Mouse (Mus musculus) limb, embryonic 13.5 days (tissue): Measurements from ENCODE around the gene Cpm. TPM values are rescaled to one million over a fixed set of nuclear protein-coding genes. Genes with fewer than 3 reads are reported as not detected.
"Not testable (repeated sequence)": the region's sequence is repeated elsewhere in the genome, so short reads cannot be mapped to it uniquely, and the experiment has no call there.

Experiments
- ATAC-seq: fragments of 200-750 bp; cut with Nextera tagmentation; 2 replicates; pipeline ENCODE4 v1.8.0; 2017; ENCODE audit warnings: low read depth, moderate number of reproducible peaks, moderate TSS enrichment; ENCODE audit not compliant: low FRiP score
- H3K27ac ChIP-seq: fragments of 300-500 bp; sonication (generic); 2 replicates; pipeline ENCODE4 v1.5.1; 2015; ENCODE audit warnings: inconsistent platforms, mild to moderate bottlenecking, moderate library complexity
- H3K27me3 ChIP-seq: fragments of 300-500 bp; sonication (generic); 2 replicates; pipeline ENCODE4 v1.6.1; 2015; ENCODE audit warnings: mild to moderate bottlenecking, inconsistent platforms
- H3K36me3 ChIP-seq: fragments of 300-500 bp; sonication (generic); 2 replicates; pipeline ENCODE4 v1.6.1; 2015; ENCODE audit warnings: inconsistent platforms, mild to moderate bottlenecking, moderate library complexity
- H3K4me1 ChIP-seq: fragments of 300-500 bp; sonication (generic); 2 replicates; pipeline ENCODE4 v1.6.1; 2015; ENCODE audit warnings: inconsistent platforms
- H3K4me2 ChIP-seq: fragments of 300-500 bp; sonication (generic); replicated peaks from 2 replicates; pipeline ENCODE4 v1.6.1; 2015; ENCODE audit warnings: inconsistent platforms, mild to moderate bottlenecking, moderate library complexity
- H3K4me3 ChIP-seq: fragments of 300-500 bp; sonication (generic); 2 replicates; pipeline ENCODE4 v1.5.1; 2015; ENCODE audit warnings: moderate library complexity, mild to moderate bottlenecking, inconsistent platforms
- H3K9ac ChIP-seq: fragments of 300-500 bp; sonication (generic); 2 replicates; pipeline ENCODE4 v1.6.1; 2015; ENCODE audit warnings: mild to moderate bottlenecking, inconsistent platforms
- H3K9me3 ChIP-seq: fragments of 300-500 bp; sonication (generic); 2 replicates; pipeline ENCODE4 v1.6.1; 2016; ENCODE audit warnings: inconsistent platforms
- WGBS: fragments of 180-500 bp; shearing (Covaris S2); methylation state at CpG from one replicate; pipeline ENCODE4 v1.1.7; 2015; 5-methylcytosine and 5-hydroxymethylcytosine counted together
- polyA plus RNA-seq: library from polyadenylated mRNA; unstranded; fragments of >200 nt; fragmentation: Nextera tagmentation; extraction: Ambion mirVana; gene quantifications from 2 replicates; pipeline ENCODE4 v1.2.1, GENCODE M21; 2015

The Cpm gene
- polyA plus RNA-seq, 1 experiment from 2014 or later, result 42.8 TPM

- Histone ChIP-seq H3K36me3 (no peaks in the 10 kb centered on the region), H3K4me1 (no peaks in the 10 kb centered on the region), H3K4me2 (no peak overlapping the region), H3K27me3 (no peaks in the 10 kb centered on the region), H3K9ac (no peak overlapping the region), H3K9me3 (no peaks in the 10 kb centered on the region), H3K4me3 (no peak overlapping the region), H3K27ac (no peak overlapping the region)
- no peak for ATAC-seq
- WGBS, result 94% methylated on average over 2 of the region's 2 CpGs
Measured at GRCm38 (mm10) chr10:117610794-117611384, 18.4 kb upstream of the Cpm start.

- Histone ChIP-seq H3K36me3 (no peaks in the 10 kb centered on the region), H3K9ac (no peak overlapping the region), H3K4me3 (no peak overlapping the region), H3K4me2 (no peak overlapping the region), H3K9me3 (no peaks in the 10 kb centered on the region), H3K4me1 (no peaks in the 10 kb centered on the region), H3K27me3 (no peaks in the 10 kb centered on the region), H3K27ac (no peak overlapping the region)
- WGBS, result 87% methylated on average over 2 of the region's 2 CpGs
- no peak for ATAC-seq
Measured at GRCm38 (mm10) chr10:117611503-117611902, 17.8 kb upstream of the Cpm start.

- 76% methylated on average over 2 of the region's 2 CpGs for WGBS
- no peak for ATAC-seq
Measured at GRCm38 (mm10) chr10:117611976-117612375, 17.3 kb upstream of the Cpm start.

GRCm38 (mm10) chr10:117612621-117613584 is 16.4 kb upstream of the Cpm start:
- Histone ChIP-seq H3K27me3 (no peaks in the 10 kb centered on the region), H3K27ac (no peak overlapping the region), H3K4me1 (no peaks in the 10 kb centered on the region), H3K36me3 (no peaks in the 10 kb centered on the region), H3K4me3 (no peak overlapping the region), H3K4me2 (no peak overlapping the region), H3K9ac (no peak overlapping the region), H3K9me3 (no peaks in the 10 kb centered on the region)
- WGBS, result 82% methylated on average over 8 of the region's 8 CpGs
- no peak for ATAC-seq

More at GRCm38 (mm10) chr10:117611976-117612375, 17.3 kb upstream of the Cpm start:
- no peak overlapping the region for H3K27ac ChIP-seq
- H3K4me3 ChIP-seq, result no peak overlapping the region
- no peak overlapping the region for H3K4me2 ChIP-seq
- no peaks in the 10 kb centered on the region for H3K36me3 ChIP-seq
- H3K4me1 ChIP-seq, result no peaks in the 10 kb centered on the region
- no peak overlapping the region for H3K9ac ChIP-seq
- H3K9me3 ChIP-seq, result no peaks in the 10 kb centered on the region
- no peaks in the 10 kb centered on the region for H3K27me3 ChIP-seq

- Histone ChIP-seq H3K9me3 (no peaks in the 10 kb centered on the region), H3K4me2 (no peak overlapping the region), H3K4me3 (no peak overlapping the region), H3K27ac (no peak overlapping the region), H3K27me3 (no peaks in the 10 kb centered on the region), H3K9ac (no peak overlapping the region), H3K4me1 (no peaks in the 10 kb centered on the region), H3K36me3 (no peaks in the 10 kb centered on the region)
- no peak for ATAC-seq
- 83% methylated on average over 6 of the region's 6 CpGs for WGBS
Measured at GRCm38 (mm10) chr10:117613960-117614359, 15.3 kb upstream of the Cpm start.

- 80% methylated on average over 3 of the region's 3 CpGs for WGBS
- H3K4me1 ChIP-seq, result no peaks in the 10 kb centered on the region
- H3K36me3 ChIP-seq, result no peaks in the 10 kb centered on the region
- no peak overlapping the region for H3K4me2 ChIP-seq
- no peaks in the 10 kb centered on the region for H3K27me3 ChIP-seq
- H3K4me3 ChIP-seq, result no peak overlapping the region
- no peaks in the 10 kb centered on the region for H3K9me3 ChIP-seq
- no peak overlapping the region for H3K27ac ChIP-seq
- no peak for ATAC-seq
- no peak overlapping the region for H3K9ac ChIP-seq
Measured at GRCm38 (mm10) chr10:117614387-117614786, 14.9 kb upstream of the Cpm start.

- 93% methylated on average over 8 of the region's 8 CpGs for WGBS
Measured at GRCm38 (mm10) chr10:117615239-117615638, 14.1 kb upstream of the Cpm start.

GRCm38 (mm10) chr10:117615746-117616145 is 13.6 kb upstream of the Cpm start:
- Histone ChIP-seq H3K27ac (no peak overlapping the region), H3K4me1 (no peaks in the 10 kb centered on the region), H3K36me3 (no peaks in the 10 kb centered on the region), H3K9ac (no peak overlapping the region), H3K9me3 (no peaks in the 10 kb centered on the region), H3K27me3 (no peaks in the 10 kb centered on the region), H3K4me3 (no peak overlapping the region), H3K4me2 (no peak overlapping the region)
- WGBS, result 79% methylated on average over 4 of the region's 4 CpGs
- ATAC-seq, result no peak

More at GRCm38 (mm10) chr10:117615239-117615638, 14.1 kb upstream of the Cpm start:
- no peak overlapping the region for H3K9ac ChIP-seq
- H3K4me3 ChIP-seq, result no peak overlapping the region
- no peak overlapping the region for H3K4me2 ChIP-seq
- no peaks in the 10 kb centered on the region for H3K36me3 ChIP-seq
- H3K27ac ChIP-seq, result no peak overlapping the region
- no peaks in the 10 kb centered on the region for H3K27me3 ChIP-seq
- no peak for ATAC-seq
- H3K9me3 ChIP-seq, result no peaks in the 10 kb centered on the region
- no peaks in the 10 kb centered on the region for H3K4me1 ChIP-seq

GRCm38 (mm10) chr10:117616191-117616680 is 13.1 kb upstream of the Cpm start:
- H3K27ac ChIP-seq, result no peak overlapping the region
- H3K36me3 ChIP-seq, result no peaks in the 10 kb centered on the region
- no peak overlapping the region for H3K4me2 ChIP-seq
- H3K27me3 ChIP-seq, result no peaks in the 10 kb centered on the region
- H3K4me3 ChIP-seq, result no peak overlapping the region
- ATAC-seq, result no peak
- H3K9me3 ChIP-seq, result no peaks in the 10 kb centered on the region
- no peak overlapping the region for H3K9ac ChIP-seq
- 92% methylated on average over 6 of the region's 6 CpGs for WGBS
- no peaks in the 10 kb centered on the region for H3K4me1 ChIP-seq

GRCm38 (mm10) chr10:117616765-117617164 is 12.5 kb upstream of the Cpm start:
- H3K4me1 ChIP-seq, H3K27ac ChIP-seq, H3K27me3 ChIP-seq, H3K4me3 ChIP-seq, H3K9ac ChIP-seq, H3K36me3 ChIP-seq, H3K4me2 ChIP-seq, H3K9me3 ChIP-seq, ATAC-seq: not testable (repeated sequence)
- 84% methylated on average over 4 of the region's 4 CpGs for WGBS

GRCm38 (mm10) chr10:117617568-117618345 is 11.5 kb upstream of the Cpm start:
- Histone ChIP-seq H3K4me2 (no peak overlapping the region), H3K36me3 (no peaks in the 10 kb centered on the region), H3K4me1 (no peaks in the 10 kb centered on the region), H3K4me3 (no peak overlapping the region), H3K27ac (no peak overlapping the region), H3K9me3 (no peaks in the 10 kb centered on the region), H3K27me3 (no peaks in the 10 kb centered on the region), H3K9ac (no peak overlapping the region)
- ATAC-seq, result no peak
- WGBS, result 91% methylated on average over 3 of the region's 3 CpGs
